Mouse (Mus musculus) heart, postnatal 0 days (tissue): ENCODE results near the gene Slc26a10. TPM values are rescaled to one million over a fixed set of nuclear protein-coding genes. Genes with fewer than 3 reads are reported as not detected.
"Not testable (repeated sequence)": the region's sequence is repeated elsewhere in the genome, so short reads cannot be mapped to it uniquely, and the experiment has no call there.

Experiments used
- ATAC-seq: fragments of 200-750 bp; cut with Nextera tagmentation; 2 replicates; pipeline ENCODE4 v1.8.0; 2017; ENCODE audit warnings: low read depth, moderate number of reproducible peaks, moderate library complexity; ENCODE audit not compliant: insufficient read depth
- DNase-seq: peaks from one replicate; pipeline ENCODE4 v3.0.0-alpha.2; 2016; ENCODE audit warnings: low spot score
- H3K27ac ChIP-seq: fragments of 300-500 bp; sonication (generic); 2 replicates; pipeline ENCODE4 v1.5.1; 2014; ENCODE audit warnings: low read depth, mild to moderate bottlenecking
- H3K27me3 ChIP-seq: fragments of 300-500 bp; sonication (generic); 2 replicates; pipeline ENCODE4 v1.6.1; 2014; ENCODE audit warnings: low read length, mixed read lengths; ENCODE audit not compliant: control insufficient read depth, insufficient read depth
- H3K36me3 ChIP-seq: fragments of 300-500 bp; sonication (generic); replicated peaks from 2 replicates; pipeline ENCODE4 v1.6.1; 2014; ENCODE audit warnings: low read length, mixed read lengths; ENCODE audit not compliant: control insufficient read depth, insufficient read depth
- H3K4me1 ChIP-seq: fragments of 300-500 bp; sonication (generic); 2 replicates; pipeline ENCODE4 v1.6.1; 2014; ENCODE audit warnings: antibody characterized with exemption; ENCODE audit not compliant: control insufficient read depth, insufficient read depth
- H3K4me2 ChIP-seq: fragments of 300-500 bp; sonication (generic); 2 replicates; pipeline ENCODE4 v1.6.1; 2014; ENCODE audit warnings: low read depth, mild to moderate bottlenecking, low read length, moderate library complexity
- H3K4me3 ChIP-seq: fragments of 300-500 bp; sonication (generic); 2 replicates; pipeline ENCODE4 v1.5.1; 2014; ENCODE audit warnings: low read depth, low read length
- H3K9ac ChIP-seq: fragments of 300-500 bp; sonication (generic); replicated peaks from 2 replicates; pipeline ENCODE4 v1.6.1; 2014; ENCODE audit warnings: low read depth, low read length, mixed read lengths
- H3K9me3 ChIP-seq: fragments of 300-500 bp; sonication (generic); replicated peaks from 2 replicates; pipeline ENCODE4 v1.6.1; 2016; ENCODE audit warnings: low read length; ENCODE audit not compliant: control insufficient read depth
- CTCF ChIP-seq: IDR thresholded peaks from 2 replicates; pipeline ENCODE4 v1.5.1; 2016; ENCODE audit warnings: antibody characterized with exemption, control low read depth, low read depth
- EP300 ChIP-seq: IDR thresholded peaks from 2 replicates; pipeline ENCODE4 v1.6.1; 2016; ENCODE audit warnings: antibody characterized with exemption, low read depth
- WGBS: fragments of 180-500 bp; shearing (Covaris S2); extraction: QIAGEN DNeasy Blood & Tissue Kit; methylation state at CpG from one replicate; pipeline ENCODE4 v1.1.7; 2014; 5-methylcytosine and 5-hydroxymethylcytosine counted together
- polyA plus RNA-seq: library from polyadenylated mRNA; unstranded; fragments of >200 nt; fragmentation: Nextera tagmentation; extraction: Ambion mirVana; gene quantifications from 2 replicates; pipeline ENCODE4 v1.2.1, GENCODE M21; 2015
- total RNA-seq: library from RNA; depleted of rRNA; stranded (reverse); fragments of >200 nt; gene quantifications from 2 replicates; pipeline ENCODE4 v1.2.3, GENCODE M21; 2014; ENCODE audit warnings: low replicate concordance

Slc26a10 gene
- total and polyA plus RNA-seq, 2 experiments from 2014 or later = 23.3 to 61.2 TPM

GRCm38 (mm10) chr10:127158471-127158870 is 22.0 kb downstream of the Slc26a10 start:
- Histone ChIP-seq H3K27ac (no peak overlapping the region), H3K36me3 (no peaks in the 10 kb centered on the region), H3K9me3 (no peaks in the 10 kb centered on the region), H3K4me3 (no peak overlapping the region), H3K27me3 (peaks cover 5% of the 10 kb centered on the region), H3K9ac (no peak overlapping the region), H3K4me1 (no peaks in the 10 kb centered on the region), H3K4me2 (no peak overlapping the region)
- 46% methylated on average over 3 of the region's 3 CpGs for WGBS
- ATAC-seq = no peak
- no peak for DNase-seq
- TF ChIP-seq CTCF = no peak
- no peak for TF ChIP-seq EP300

GRCm38 (mm10) chr10:127156511-127156910 is 23.9 kb downstream of the Slc26a10 start:
- Histone ChIP-seq H3K4me3 (no peak overlapping the region), H3K27ac (no peak overlapping the region), H3K9me3 (no peaks in the 10 kb centered on the region), H3K4me1 (no peaks in the 10 kb centered on the region), H3K36me3 (no peaks in the 10 kb centered on the region), H3K9ac (no peak overlapping the region), H3K4me2 (no peak overlapping the region), H3K27me3 (no peaks in the 10 kb centered on the region)
- WGBS = 88% methylated on average over 1 of the region's 1 CpGs
- no peak for ATAC-seq
- no peak for DNase-seq
- TF ChIP-seq CTCF (no peak), EP300 (no peak)

GRCm38 (mm10) chr10:127156089-127156488 is 24.4 kb downstream of the Slc26a10 start:
- no peak overlapping the region for H3K27ac ChIP-seq
- H3K9me3 ChIP-seq = no peaks in the 10 kb centered on the region
- no peak overlapping the region for H3K9ac ChIP-seq
- ATAC-seq = no peak
- TF ChIP-seq EP300 = no peak
- TF ChIP-seq CTCF = no peak
- WGBS = 81% methylated on average over 1 of the region's 1 CpGs
- DNase-seq = no peak
- H3K4me3 ChIP-seq = no peak overlapping the region
- H3K4me2 ChIP-seq = no peak overlapping the region
- H3K4me1 ChIP-seq = no peaks in the 10 kb centered on the region
- no peaks in the 10 kb centered on the region for H3K36me3 ChIP-seq
- H3K27me3 ChIP-seq = no peaks in the 10 kb centered on the region

GRCm38 (mm10) chr10:127154652-127155051 is 25.8 kb downstream of the Slc26a10 start:
- Histone ChIP-seq H3K27ac (no peak overlapping the region), H3K4me3 (no peak overlapping the region), H3K9me3 (no peaks in the 10 kb centered on the region), H3K4me2 (no peak overlapping the region), H3K36me3 (no peaks in the 10 kb centered on the region), H3K9ac (no peak overlapping the region), H3K27me3 (no peaks in the 10 kb centered on the region), H3K4me1 (no peaks in the 10 kb centered on the region)
- ATAC-seq = no peak
- WGBS = 84% methylated on average over 5 of the region's 5 CpGs
- no peak for DNase-seq
- TF ChIP-seq CTCF (no peak), EP300 (no peak)

GRCm38 (mm10) chr10:127154241-127154640 is 26.2 kb downstream of the Slc26a10 start:
- no peaks in the 10 kb centered on the region for H3K27me3 ChIP-seq
- no peaks in the 10 kb centered on the region for H3K36me3 ChIP-seq
- H3K4me3 ChIP-seq = no peak overlapping the region
- TF ChIP-seq CTCF = no peak
- no peaks in the 10 kb centered on the region for H3K4me1 ChIP-seq
- no peaks in the 10 kb centered on the region for H3K9me3 ChIP-seq
- WGBS = 91% methylated on average over 2 of the region's 2 CpGs
- ATAC-seq (no peak), DNase-seq (no peak)
- no peak overlapping the region for H3K4me2 ChIP-seq
- no peak overlapping the region for H3K9ac ChIP-seq
- H3K27ac ChIP-seq = no peak overlapping the region

GRCm38 (mm10) chr10:127153323-127153722 is 27.1 kb downstream of the Slc26a10 start:
- H3K27ac ChIP-seq = no peak overlapping the region
- H3K4me1 ChIP-seq = no peaks in the 10 kb centered on the region
- ATAC-seq (no peak), DNase-seq (no peak)
- WGBS = 93% methylated on average over 7 of the region's 7 CpGs
- TF ChIP-seq EP300 (no peak), CTCF (no peak)
- H3K9ac ChIP-seq = no peak overlapping the region
- no peak overlapping the region for H3K4me2 ChIP-seq
- no peaks in the 10 kb centered on the region for H3K36me3 ChIP-seq
- H3K4me3 ChIP-seq = no peak overlapping the region
- H3K27me3 ChIP-seq = no peaks in the 10 kb centered on the region
- no peaks in the 10 kb centered on the region for H3K9me3 ChIP-seq

- not testable (repeated sequence) for H3K36me3 ChIP-seq, H3K9me3 ChIP-seq, H3K9ac ChIP-seq, H3K27ac ChIP-seq, H3K27me3 ChIP-seq, H3K4me1 ChIP-seq, H3K4me2 ChIP-seq, DNase-seq, ATAC-seq, H3K4me3 ChIP-seq
- WGBS = 78% methylated on average over 10 of the region's 10 CpGs
Measured at GRCm38 (mm10) chr10:127152556-127152955, 27.9 kb downstream of the Slc26a10 start.

GRCm38 (mm10) chr10:127151233-127151632 is 29.2 kb downstream of the Slc26a10 start:
- H3K9ac ChIP-seq, H3K4me3 ChIP-seq, H3K9me3 ChIP-seq, H3K4me2 ChIP-seq, H3K36me3 ChIP-seq, ATAC-seq, H3K27me3 ChIP-seq, H3K27ac ChIP-seq, DNase-seq, H3K4me1 ChIP-seq: not testable (repeated sequence)
- 77% methylated on average over 3 of the region's 3 CpGs for WGBS
